Mouse (Mus musculus) myocyte (in vitro differentiated cells): ENCODE measurements around the gene Pld1. TPM values are rescaled to one million over a fixed set of nuclear protein-coding genes. Genes with fewer than 3 reads are reported as not detected.

ENCODE experiments used
- H3K27me3 ChIP-seq: one replicate; pipeline ENCODE4 v1.6.1; 2011; ENCODE audit not compliant: control insufficient read depth, insufficient read depth, insufficient read length
- H3K36me3 ChIP-seq: one replicate; pipeline ENCODE4 v1.6.1; 2011; ENCODE audit not compliant: control insufficient read depth, insufficient read depth
- H3K4me2 ChIP-seq: one replicate; pipeline ENCODE4 v1.6.1; 2011; ENCODE audit warnings: low read depth, control low read depth
- H3K4me3 ChIP-seq: one replicate; pipeline ENCODE4 v1.5.1; 2011; ENCODE audit warnings: mild to moderate bottlenecking, control low read depth, moderate library complexity
- H3K79me2 ChIP-seq: one replicate; pipeline ENCODE4 v1.6.1; 2011; ENCODE audit not compliant: control insufficient read depth, insufficient read depth
- H3ac ChIP-seq: one replicate; pipeline ENCODE4 v1.6.1; 2011; ENCODE audit not compliant: control insufficient read depth, insufficient read length
- CEBPB ChIP-seq: IDR thresholded peaks from 2 replicates; pipeline ENCODE4 v1.6.1; 2011; ENCODE audit warnings: mild to moderate bottlenecking, moderate library complexity; ENCODE audit not compliant: poor library complexity, insufficient read depth, severe bottlenecking
- E2F4 ChIP-seq: IDR thresholded peaks from one replicate; pipeline ENCODE4 v1.6.1; 2011; ENCODE audit warnings: mild to moderate bottlenecking, control low read depth, moderate library complexity; ENCODE audit not compliant: insufficient read depth
- MAX ChIP-seq: IDR thresholded peaks from one replicate; pipeline ENCODE4 v1.6.1; 2011; ENCODE audit warnings: low read depth, mild to moderate bottlenecking, control low read depth
- MYOD1 ChIP-seq, 3 experiments: IDR thresholded peaks; one replicate each; pipeline ENCODE4 v1.6.1; 2011; ENCODE audit warnings: control low read depth in 2 of 3, low read depth in 2 of 3, mild to moderate bottlenecking in 2 of 3, moderate library complexity in 1 of 3; ENCODE audit not compliant: insufficient read length in 2 of 3, control insufficient read depth in 1 of 3
- MYOG ChIP-seq, 3 experiments: IDR thresholded peaks; one replicate each; pipeline ENCODE4 v1.6.1; 2011; ENCODE audit warnings: control low read depth in 2 of 3, low read depth in 2 of 3, mild to moderate bottlenecking in 2 of 3; ENCODE audit not compliant: insufficient read length in 2 of 3, control insufficient read depth in 1 of 3, insufficient read depth in 1 of 3
- POLR2A ChIP-seq: IDR thresholded peaks from one replicate; pipeline ENCODE4 v1.6.1; 2011; ENCODE audit warnings: low read depth, mild to moderate bottlenecking, control low read depth, moderate library complexity; ENCODE audit not compliant: insufficient read length
- POLR2AphosphoS2 ChIP-seq: IDR thresholded peaks from one replicate; pipeline ENCODE4 v1.6.1; 2011; ENCODE audit warnings: low read depth, control low read depth; ENCODE audit not compliant: insufficient read length
- REST ChIP-seq: IDR thresholded peaks from one replicate; pipeline ENCODE4 v1.6.1; 2011; ENCODE audit warnings: mild to moderate bottlenecking, control low read depth, moderate library complexity; ENCODE audit not compliant: insufficient read depth, insufficient read length
- SRF ChIP-seq: IDR thresholded peaks from one replicate; pipeline ENCODE4 v1.6.1; 2011; ENCODE audit warnings: low read depth; ENCODE audit not compliant: control insufficient read depth, insufficient read length
- TCF12 ChIP-seq: IDR thresholded peaks from one replicate; pipeline ENCODE4 v1.6.1; 2011; ENCODE audit warnings: mild to moderate bottlenecking, control low read depth; ENCODE audit not compliant: poor library complexity, insufficient read depth, severe bottlenecking
- TCF3 ChIP-seq: IDR thresholded peaks from one replicate; pipeline ENCODE4 v1.6.1; 2011; ENCODE audit warnings: low read depth, control low read depth; ENCODE audit not compliant: insufficient read length
- USF1 ChIP-seq: IDR thresholded peaks from one replicate; pipeline ENCODE4 v1.6.1; 2011; ENCODE audit warnings: low read depth, mild to moderate bottlenecking, control low read depth, moderate library complexity
- polyA plus RNA-seq: library from polyadenylated mRNA; unstranded; fragments of >200 nt; fragmentation: generic; extraction: Trizol; gene quantifications from one replicate; pipeline ENCODE4 v1.2.1, GENCODE M21; 2012; ENCODE audit warnings: missing spikeins

Pld1 gene
- polyA plus RNA-seq, 1 experiment: 6.5 TPM

DNA sequence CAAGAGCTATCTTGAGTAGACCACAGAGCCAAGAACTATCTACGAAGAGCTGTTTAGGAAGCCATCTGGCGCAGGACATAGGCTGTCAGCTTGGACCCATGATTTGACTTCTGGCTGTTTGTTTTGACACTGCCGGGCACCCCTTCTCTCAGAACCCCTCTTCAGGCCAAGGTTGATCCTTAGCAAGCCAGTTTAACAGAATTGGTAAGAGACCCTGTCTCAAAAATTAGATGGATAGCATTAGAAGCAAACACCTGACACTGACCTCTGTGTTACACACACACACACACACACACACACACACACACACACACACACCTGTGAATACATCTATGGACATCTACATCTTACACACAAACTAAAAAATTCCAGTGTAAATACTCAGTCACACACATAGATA is 29.5 kb upstream of the Pld1 start:
- H3K36me3 ChIP-seq: no peaks in the 10 kb centered on the region
- no peaks in the 10 kb centered on the region for H3K79me2 ChIP-seq
- H3K4me3 ChIP-seq: no peak overlapping the region
- no peak for TF ChIP-seq TCF3
- H3K27me3 ChIP-seq: no peaks in the 10 kb centered on the region
- H3ac ChIP-seq: no peak overlapping the region
- no peak overlapping the region for H3K4me2 ChIP-seq

DNA sequence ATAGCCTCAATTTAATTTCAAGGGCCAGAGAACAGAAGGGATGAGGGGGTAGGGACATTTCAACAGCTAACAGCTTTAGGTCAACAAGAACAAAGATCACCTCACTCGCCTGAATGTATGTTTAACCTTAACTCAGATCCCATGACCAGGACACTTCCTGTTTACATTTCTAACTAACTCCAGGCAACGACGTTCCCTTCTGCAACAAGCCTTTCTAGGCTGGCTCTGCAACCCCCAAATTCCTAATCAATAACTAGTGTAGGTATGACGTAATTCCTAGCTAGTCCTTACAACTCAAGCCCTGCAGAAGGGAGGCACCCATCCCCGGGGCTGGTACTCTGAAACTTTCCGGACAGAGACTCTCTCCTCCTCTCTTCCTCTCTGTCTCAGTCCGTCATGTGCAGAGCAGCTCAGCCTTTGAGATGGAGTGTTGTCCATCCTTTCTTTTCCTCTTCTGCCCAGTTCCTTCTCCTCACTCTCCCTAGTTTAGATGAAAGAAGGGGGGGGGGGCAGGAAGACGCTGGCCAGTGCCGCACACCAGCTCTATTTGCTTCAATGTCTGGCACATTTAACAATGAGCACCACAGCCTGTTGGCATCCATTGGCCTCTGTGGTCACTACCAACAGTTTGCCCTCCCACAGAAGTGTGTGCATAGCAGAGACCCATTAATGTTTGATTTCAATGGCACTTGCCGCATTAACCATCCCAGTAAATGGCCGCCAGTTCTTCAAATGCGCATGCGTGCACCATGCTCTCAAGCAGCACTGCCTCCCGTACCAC is 19.6 kb upstream of the Pld1 start:
- Histone ChIP-seq H3K36me3 (no peaks in the 10 kb centered on the region), H3K27me3 (no peaks in the 10 kb centered on the region), H3K4me2 (no peak overlapping the region)

DNA sequence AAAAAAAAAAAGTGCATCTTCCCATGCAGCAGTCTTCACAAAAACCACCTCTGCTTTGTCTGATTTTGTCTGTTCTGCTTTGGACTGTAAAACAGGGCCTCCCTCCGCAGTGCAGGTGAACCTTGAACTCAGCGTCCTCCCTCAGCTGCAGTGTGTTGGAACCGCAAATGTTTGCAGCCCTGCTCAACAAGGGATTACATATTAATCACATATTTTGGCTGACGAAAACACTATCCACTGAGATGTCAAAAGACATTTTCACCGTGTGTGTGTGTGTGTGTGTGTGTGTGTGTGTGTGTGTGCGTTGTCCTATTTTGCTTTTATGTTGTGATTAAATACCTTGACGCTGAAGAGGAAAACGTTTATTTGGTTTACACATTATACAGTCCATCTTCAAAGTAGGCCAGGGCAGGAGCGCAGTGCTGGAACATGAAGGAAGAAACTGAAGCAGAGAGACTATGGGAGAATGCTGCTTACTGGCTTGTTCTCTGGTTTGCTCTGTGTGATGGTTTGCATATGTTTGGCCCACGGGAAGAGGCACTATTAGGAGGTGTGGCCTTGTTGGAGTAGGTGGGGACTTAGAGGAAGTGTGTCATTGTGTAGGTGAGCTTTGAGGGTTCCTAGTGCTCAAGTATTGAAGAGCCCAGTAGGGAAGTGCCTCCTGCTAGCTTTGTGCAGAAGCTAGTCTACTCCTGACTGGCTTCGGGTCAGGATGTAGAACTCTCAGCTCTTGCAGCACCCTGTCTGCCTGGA is 17.1 kb upstream of the Pld1 start:
- no peak overlapping the region for H3K4me3 ChIP-seq
- TF ChIP-seq POLR2AphosphoS2 (no peak), TCF3 (no peak), USF1 (no peak), POLR2A (no peak), SRF (no peak), MYOG (IDR thresholded peaks at IDR 0.05; ENCODE audit: control insufficient read depth in 1 of 3, insufficient read depth in 1 of 3, insufficient read length in 2 of 3, low read depth in 2 of 3) (no peak), REST (no peak), MAX (no peak), E2F4 (no peak), CEBPB (no peak), MYOD1 (IDR thresholded peaks at IDR 0.05; ENCODE audit: control insufficient read depth in 1 of 3, insufficient read length in 2 of 3, low read depth in 2 of 3) (no peak), TCF12 (no peak)
- no peaks in the 10 kb centered on the region for H3K27me3 ChIP-seq
- H3K79me2 ChIP-seq: no peaks in the 10 kb centered on the region
- no peak overlapping the region for H3ac ChIP-seq
- H3K4me2 ChIP-seq: no peak overlapping the region
- H3K36me3 ChIP-seq: no peaks in the 10 kb centered on the region

More for the DNA sequence above, 19.6 kb upstream of the Pld1 start:
- Histone ChIP-seq H3K4me3 (no peak overlapping the region), H3ac (no peak overlapping the region), H3K79me2 (no peaks in the 10 kb centered on the region)
- no peak for TF ChIP-seq MYOD1 (IDR thresholded peaks at IDR 0.05; ENCODE audit: control insufficient read depth in 1 of 3, insufficient read length in 2 of 3, low read depth in 2 of 3)

GRCm38 (mm10) chr3:27924037-27924436 is 14.5 kb upstream of the Pld1 start:
- TF ChIP-seq MAX: no peak
- TF ChIP-seq REST: no peak
- Histone ChIP-seq H3K27me3 (no peaks in the 10 kb centered on the region), H3K4me3 (no peak overlapping the region), H3ac (no peak overlapping the region), H3K4me2 (no peak overlapping the region), H3K79me2 (no peaks in the 10 kb centered on the region), H3K36me3 (no peaks in the 10 kb centered on the region)

DNA sequence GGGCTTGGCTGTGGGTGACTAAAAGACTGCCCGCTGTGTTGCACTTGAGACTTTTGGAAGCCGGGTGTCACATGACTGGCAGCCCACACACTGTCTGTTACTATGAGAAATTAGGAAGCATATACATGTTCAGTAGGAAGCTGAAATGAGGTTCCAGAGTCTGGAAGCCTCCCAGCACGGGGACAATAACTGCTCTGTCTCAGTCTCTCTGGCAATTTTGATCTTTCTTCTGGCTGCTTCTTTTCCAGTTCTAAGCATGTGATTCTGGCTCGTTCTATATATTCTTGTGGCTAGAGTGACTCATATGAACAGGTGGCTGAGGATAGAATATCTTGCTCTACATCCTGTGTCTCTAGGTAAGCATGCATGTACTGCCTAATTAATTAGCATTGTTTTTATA is 9.3 kb upstream of the Pld1 start:
- no peak overlapping the region for H3K4me3 ChIP-seq
- TF ChIP-seq MYOG (IDR thresholded peaks at IDR 0.05; ENCODE audit: control insufficient read depth in 1 of 3, insufficient read depth in 1 of 3, insufficient read length in 2 of 3, low read depth in 2 of 3): peak in 1 of 3 experiments; percentile 18
- no peak for TF ChIP-seq MYOD1 (IDR thresholded peaks at IDR 0.05; ENCODE audit: control insufficient read depth in 1 of 3, insufficient read length in 2 of 3, low read depth in 2 of 3)
- H3K79me2 ChIP-seq: no peaks in the 10 kb centered on the region
- no peaks in the 10 kb centered on the region for H3K27me3 ChIP-seq
- H3K36me3 ChIP-seq: no peaks in the 10 kb centered on the region
- H3ac ChIP-seq: no peak overlapping the region
- H3K4me2 ChIP-seq: peak overlapping the region; percentile 33

GRCm38 (mm10) chr3:27932391-27932790 is 6.1 kb upstream of the Pld1 start:
- H3K4me3 ChIP-seq: no peak overlapping the region
- no peaks in the 10 kb centered on the region for H3K27me3 ChIP-seq
- no peaks in the 10 kb centered on the region for H3K79me2 ChIP-seq
- H3K36me3 ChIP-seq: no peaks in the 10 kb centered on the region
- TF ChIP-seq TCF3: no peak
- no peak for TF ChIP-seq CEBPB
- no peak for TF ChIP-seq SRF
- no peak for TF ChIP-seq MYOD1 (IDR thresholded peaks at IDR 0.05; ENCODE audit: control insufficient read depth in 1 of 3, insufficient read length in 2 of 3, low read depth in 2 of 3)
- no peak for TF ChIP-seq MAX
- no peak for TF ChIP-seq E2F4
- TF ChIP-seq POLR2A: no peak
- no peak for TF ChIP-seq REST
- TF ChIP-seq TCF12: no peak
- TF ChIP-seq MYOG (IDR thresholded peaks at IDR 0.05; ENCODE audit: control insufficient read depth in 1 of 3, insufficient read depth in 1 of 3, insufficient read length in 2 of 3, low read depth in 2 of 3): no peak
- TF ChIP-seq POLR2AphosphoS2: no peak
- no peak for TF ChIP-seq USF1
- H3K4me2 ChIP-seq: no peak overlapping the region
- H3ac ChIP-seq: no peak overlapping the region
